Mouse (Mus musculus) midbrain, embryonic 13.5 days (tissue): ENCODE results near the gene Tas2r115. TPM values are rescaled to one million over a fixed set of nuclear protein-coding genes. Genes with fewer than 3 reads are reported as not detected.
"Not testable (repeated sequence)": the region's sequence is repeated elsewhere in the genome, so short reads cannot be mapped to it uniquely, and the experiment has no call there.

Experiments used
- ATAC-seq: fragments of 200-750 bp; cut with Nextera tagmentation; 2 replicates; pipeline ENCODE4 v1.8.0; 2017; ENCODE audit warnings: mild to moderate bottlenecking, moderate TSS enrichment, moderate library complexity
- H3K27ac ChIP-seq: fragments of 300-500 bp; sonication (generic); 2 replicates; pipeline ENCODE4 v1.5.1; 2015; ENCODE audit warnings: inconsistent platforms, mild to moderate bottlenecking, moderate library complexity
- H3K27me3 ChIP-seq: fragments of 300-500 bp; sonication (generic); 2 replicates; pipeline ENCODE4 v1.6.1; 2015; ENCODE audit warnings: mild to moderate bottlenecking, inconsistent platforms
- H3K36me3 ChIP-seq: fragments of 300-500 bp; sonication (generic); 2 replicates; pipeline ENCODE4 v1.6.1; 2015; ENCODE audit warnings: mild to moderate bottlenecking, inconsistent platforms
- H3K4me1 ChIP-seq: fragments of 300-500 bp; sonication (generic); replicated peaks from 2 replicates; pipeline ENCODE4 v1.6.1; 2015; ENCODE audit warnings: inconsistent platforms
- H3K4me2 ChIP-seq: fragments of 300-500 bp; sonication (generic); replicated peaks from 2 replicates; pipeline ENCODE4 v1.6.1; 2015; ENCODE audit warnings: moderate library complexity, mild to moderate bottlenecking, inconsistent platforms
- H3K4me3 ChIP-seq: fragments of 300-500 bp; sonication (generic); replicated peaks from 2 replicates; pipeline ENCODE4 v1.5.1; 2015; ENCODE audit warnings: mild to moderate bottlenecking, inconsistent platforms
- H3K9ac ChIP-seq: fragments of 300-500 bp; sonication (generic); replicated peaks from 2 replicates; pipeline ENCODE4 v1.6.1; 2015; ENCODE audit warnings: mild to moderate bottlenecking, inconsistent platforms
- H3K9me3 ChIP-seq: fragments of 300-500 bp; sonication (generic); 2 replicates; pipeline ENCODE4 v1.6.1; 2016; ENCODE audit warnings: mild to moderate bottlenecking, inconsistent platforms
- WGBS: fragments of 180-500 bp; shearing (Covaris S2); methylation state at CpG from one replicate; pipeline ENCODE4 v1.1.7; 2015; 5-methylcytosine and 5-hydroxymethylcytosine counted together
- polyA plus RNA-seq: library from polyadenylated mRNA; unstranded; fragments of >200 nt; fragmentation: Nextera tagmentation; extraction: Ambion mirVana; gene quantifications from 2 replicates; pipeline ENCODE4 v1.2.1, GENCODE M21; 2015

Tas2r115 gene
- not detected in 2 replicates for polyA plus RNA-seq

DNA sequence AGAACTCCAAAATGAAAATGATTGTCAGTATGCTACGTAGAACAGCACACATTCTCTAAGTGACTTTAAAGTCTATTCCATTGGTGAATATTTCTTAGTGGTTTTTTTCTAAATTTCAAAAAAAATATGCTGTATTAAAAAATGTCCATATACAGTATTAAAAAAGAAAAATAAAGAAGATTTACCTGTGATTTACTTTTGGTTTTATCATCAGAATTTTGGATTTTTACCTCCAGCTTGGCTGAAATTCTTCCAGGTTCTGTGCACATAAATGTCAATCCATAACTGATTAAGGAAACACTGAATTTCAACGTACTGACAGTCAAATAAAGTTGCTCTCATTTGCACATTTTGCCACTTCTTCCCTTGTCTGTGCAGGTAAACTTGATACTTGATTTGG, at the start of gene Tas2r115:
TSS of gene Tas2r115 (minus strand) at position 101 of the 400 bp plus-strand sequence.
- no peak within 1 kb of the TSS for H3K27ac ChIP-seq
- 76% methylated on average over 2 of the region's 2 CpGs for WGBS
- H3K4me1 ChIP-seq: no peaks in the 10 kb centered on the region
- H3K4me3 ChIP-seq: no peak within 1 kb of the TSS
- no peak within 1 kb of the TSS for H3K4me2 ChIP-seq
- H3K9me3 ChIP-seq: no peaks in the 10 kb centered on the region
- H3K36me3 ChIP-seq: no peaks in the 10 kb centered on the region
- ATAC-seq: no peak
- H3K9ac ChIP-seq: no peak within 1 kb of the TSS
- no peaks in the 10 kb centered on the region for H3K27me3 ChIP-seq

DNA sequence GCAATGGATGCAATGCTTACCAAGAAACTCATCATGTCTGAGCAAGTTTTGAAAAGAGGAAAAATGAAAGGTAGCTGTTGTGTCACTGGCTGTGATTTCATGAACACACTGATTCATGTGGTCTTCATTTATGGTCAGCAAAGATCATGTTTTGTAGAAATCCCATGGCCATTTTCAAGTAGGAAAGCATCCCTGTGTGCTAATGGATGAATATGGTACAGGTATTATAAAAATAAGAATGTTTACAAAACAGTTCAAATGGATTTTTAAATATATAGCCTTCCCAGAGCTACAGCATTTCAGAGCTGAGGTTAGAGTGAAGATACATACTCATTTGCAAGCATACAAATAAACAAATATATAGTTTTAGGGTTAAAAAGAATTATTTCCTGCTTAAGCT, 40.2 kb upstream of the Tas2r115 start, which contains the start of gene Tas2r136:
TSS of gene Tas2r136 (minus strand) at position 101 of the 400 bp plus-strand sequence.
- ATAC-seq: no peak
- no peaks in the 10 kb centered on the region for H3K36me3 ChIP-seq
- H3K9ac ChIP-seq: no peak within 1 kb of the TSS
- H3K4me3 ChIP-seq: no peak within 1 kb of the TSS
- H3K4me1 ChIP-seq: no peaks in the 10 kb centered on the region
- no peaks in the 10 kb centered on the region for H3K27me3 ChIP-seq
- no peaks in the 10 kb centered on the region for H3K9me3 ChIP-seq
- no peak within 1 kb of the TSS for H3K27ac ChIP-seq
- H3K4me2 ChIP-seq: no peak within 1 kb of the TSS

DNA sequence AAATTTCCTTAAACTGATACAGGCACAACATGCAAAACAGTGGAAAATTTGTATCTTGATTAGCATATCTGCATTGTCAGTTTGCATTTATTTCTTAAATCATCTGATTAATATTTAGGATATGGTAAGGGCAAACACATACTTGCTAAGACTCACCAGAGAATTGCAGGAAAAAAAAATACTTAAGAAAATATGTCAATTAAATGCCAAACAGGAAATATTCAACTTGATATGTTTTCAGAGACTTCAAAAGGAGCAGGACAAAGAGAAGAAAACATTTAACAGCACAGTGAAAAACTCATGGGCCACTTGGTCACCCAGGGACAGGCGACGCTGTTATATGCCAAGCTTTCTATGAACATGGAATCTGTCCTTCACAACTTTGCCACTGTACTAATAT, 24.0 kb upstream of the Tas2r115 start, which contains the start of gene Tas2r102:
TSS of gene Tas2r102 (plus strand) at position 301 of the 400 bp plus-strand sequence.
- Histone ChIP-seq H3K9me3 (no peaks in the 10 kb centered on the region), H3K4me1 (no peaks in the 10 kb centered on the region), H3K36me3 (no peaks in the 10 kb centered on the region), H3K4me2 (no peak within 1 kb of the TSS), H3K27me3 (no peaks in the 10 kb centered on the region), H3K4me3 (no peak within 1 kb of the TSS), H3K27ac (no peak within 1 kb of the TSS), H3K9ac (no peak within 1 kb of the TSS)
- ATAC-seq: no peak
- WGBS: 99% methylated on average over 2 of the region's 2 CpGs

DNA sequence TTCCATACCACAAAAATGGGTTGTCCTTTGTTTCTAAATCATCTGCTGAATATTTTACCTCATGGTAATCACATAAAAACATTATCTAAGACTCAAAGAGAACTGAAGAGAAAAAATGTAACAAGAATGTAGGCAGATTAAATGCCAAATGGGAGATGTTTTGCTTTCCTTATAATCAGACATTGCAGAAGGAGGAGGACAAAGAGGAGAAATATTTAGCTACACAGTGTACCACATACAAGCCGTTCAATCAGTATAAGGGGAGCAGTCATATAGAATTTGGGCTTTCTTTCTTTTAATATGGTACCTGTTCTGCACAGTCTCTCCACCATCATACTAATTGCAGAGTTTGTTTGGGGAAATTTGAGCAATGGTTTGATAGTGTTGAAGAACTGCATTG, 16.6 kb upstream of the Tas2r115 start, which contains the start of gene Tas2r124:
TSS of gene Tas2r124 (plus strand) at position 301 of the 400 bp plus-strand sequence.
- no peaks in the 10 kb centered on the region for H3K4me1 ChIP-seq
- H3K9ac ChIP-seq: no peak within 1 kb of the TSS
- H3K4me2 ChIP-seq: no peak within 1 kb of the TSS
- ATAC-seq: no peak
- no peak within 1 kb of the TSS for H3K4me3 ChIP-seq
- H3K9me3 ChIP-seq: no peaks in the 10 kb centered on the region
- H3K36me3 ChIP-seq: no peaks in the 10 kb centered on the region
- H3K27ac ChIP-seq: no peak within 1 kb of the TSS
- H3K27me3 ChIP-seq: no peaks in the 10 kb centered on the region
- WGBS: 84% methylated on average over 1 of the region's 1 CpGs

DNA sequence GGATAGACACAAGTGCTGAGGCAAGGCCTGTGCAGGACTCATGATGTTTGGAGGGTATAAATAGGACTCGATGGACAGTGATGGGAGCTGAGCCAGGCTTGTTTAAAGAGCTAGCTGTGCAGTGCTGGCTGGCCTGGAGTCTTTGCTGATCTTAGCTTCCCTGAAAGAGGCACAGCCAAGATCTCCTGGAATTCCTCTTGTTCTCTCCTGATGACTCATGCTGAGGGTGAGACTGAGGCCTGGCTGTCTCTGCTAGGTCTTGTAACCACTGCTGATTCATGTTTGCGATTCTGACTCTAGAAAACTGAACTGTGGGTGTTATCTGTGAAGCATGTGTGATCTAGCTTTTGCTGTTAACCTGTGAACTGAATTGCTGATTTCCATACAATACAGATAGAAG, 12.4 kb upstream of the Tas2r115 start:
- Histone ChIP-seq H3K4me1 (no peaks in the 10 kb centered on the region), H3K9me3 (no peaks in the 10 kb centered on the region), H3K4me3 (no peak overlapping the region), H3K4me2 (no peak overlapping the region), H3K27ac (no peak overlapping the region), H3K9ac (no peak overlapping the region), H3K27me3 (no peaks in the 10 kb centered on the region), H3K36me3 (no peaks in the 10 kb centered on the region)
- ATAC-seq: no peak
- whole genome bisulfite sequencing: 82% methylated on average over 2 of the region's 2 CpGs

DNA sequence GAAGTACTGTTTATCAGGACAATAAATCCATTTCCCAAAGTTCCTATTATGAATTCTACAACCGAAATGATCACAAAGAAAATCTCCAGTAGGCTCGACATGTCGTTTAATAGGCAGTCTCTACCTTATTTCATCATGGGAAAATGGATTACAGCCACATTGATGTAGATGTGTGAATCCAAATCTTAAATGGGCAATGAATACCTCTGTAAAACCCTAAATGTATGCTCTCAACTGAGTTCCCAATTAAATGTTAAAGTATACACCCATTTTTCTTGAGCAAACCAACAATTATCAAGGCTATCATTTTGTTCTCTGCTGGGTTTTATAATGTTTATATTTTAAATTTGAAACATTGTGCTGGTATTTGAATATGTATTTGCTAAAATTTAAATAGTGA, 26.0 kb downstream of the Tas2r115 start, which contains the start of gene Tas2r122:
TSS of gene Tas2r122 (minus strand) at position 101 of the 400 bp plus-strand sequence.
- WGBS: 90% methylated on average over 3 of the region's 3 CpGs
- Histone ChIP-seq H3K36me3 (no peaks in the 10 kb centered on the region), H3K27me3 (no peaks in the 10 kb centered on the region), H3K4me2 (no peak within 1 kb of the TSS), H3K27ac (no peak within 1 kb of the TSS), H3K9me3 (peaks cover 4% of the 10 kb centered on the region; the same call in 1 of the 2 replicates), H3K9ac (no peak within 1 kb of the TSS), H3K4me3 (no peak within 1 kb of the TSS), H3K4me1 (no peaks in the 10 kb centered on the region)
- ATAC-seq: no peak

DNA sequence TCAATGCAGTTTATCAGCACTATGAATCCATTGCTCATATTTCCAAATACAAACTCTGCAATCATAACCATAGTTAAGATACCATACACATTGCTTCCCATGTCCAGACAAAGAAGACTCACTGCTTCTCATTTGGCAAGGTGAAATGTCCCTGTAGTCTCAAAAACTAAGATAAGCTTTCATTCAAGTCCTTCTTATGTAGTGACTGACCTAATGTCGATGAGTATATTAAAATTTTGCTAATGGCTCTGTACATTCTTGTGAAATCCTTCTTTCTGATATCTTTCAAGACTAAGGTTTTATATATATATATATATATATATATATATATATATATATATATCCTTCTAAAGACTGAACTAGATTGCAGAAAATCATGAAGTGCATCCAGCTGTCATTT, 36.9 kb downstream of the Tas2r115 start, which contains the start of gene Tas2r121:
TSS of gene Tas2r121 (minus strand) at position 101 of the 400 bp plus-strand sequence.
- H3K4me3 ChIP-seq: no peak within 1 kb of the TSS
- H3K27me3 ChIP-seq: no peaks in the 10 kb centered on the region
- H3K4me1 ChIP-seq: no peaks in the 10 kb centered on the region
- H3K4me2 ChIP-seq: no peak within 1 kb of the TSS
- WGBS: 83% methylated on average over 1 of the region's 1 CpGs
- no peaks in the 10 kb centered on the region for H3K36me3 ChIP-seq
- no peak within 1 kb of the TSS for H3K9ac ChIP-seq
- H3K9me3 ChIP-seq: no peaks in the 10 kb centered on the region
- no peak for ATAC-seq
- no peak within 1 kb of the TSS for H3K27ac ChIP-seq

DNA sequence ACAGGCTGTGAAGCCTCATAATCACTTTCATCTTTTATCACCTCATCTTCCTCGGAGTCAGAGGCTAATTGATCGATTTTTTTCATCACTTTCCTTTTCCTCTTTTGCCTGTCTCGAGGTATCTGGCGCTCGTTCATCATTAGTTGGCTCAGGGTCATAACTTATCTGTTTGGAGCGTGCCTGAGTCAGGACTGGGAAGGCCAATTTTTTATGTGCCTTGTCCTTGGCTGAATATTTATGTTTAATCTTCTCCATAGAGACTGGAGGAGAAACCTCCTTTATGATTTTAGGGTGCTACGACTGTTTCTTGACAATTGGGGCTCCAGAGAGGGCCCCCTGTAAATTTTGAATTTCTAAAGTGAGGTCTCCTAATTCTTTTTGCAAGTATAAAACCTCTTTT, 46.2 kb downstream of the Tas2r115 start:
- not testable (repeated sequence) for H3K27me3 ChIP-seq, H3K4me3 ChIP-seq, H3K36me3 ChIP-seq, H3K4me1 ChIP-seq, H3K9me3 ChIP-seq, H3K9ac ChIP-seq, H3K27ac ChIP-seq, H3K4me2 ChIP-seq, ATAC-seq
- WGBS: 91% methylated on average over 7 of the region's 7 CpGs

Other genes starting within 250 kb of the Tas2r115 start
- not detected in 2 replicates for gene Prh1, start 168.2 kb downstream of the Tas2r115 start, polyA plus RNA-seq
- not detected in 2 replicates for gene Prp2, start 142.1 kb downstream of the Tas2r115 start, polyA plus RNA-seq
- gene A630073D07Rik, start 86.5 kb downstream of the Tas2r115 start, polyA plus RNA-seq: not detected in 2 replicates
- gene Tas2r120, start 81.1 kb downstream of the Tas2r115 start, polyA plus RNA-seq: not detected in 2 replicates
- not detected in 2 replicates for gene Tas2r121, start 37.0 kb downstream of the Tas2r115 start, polyA plus RNA-seq
- not detected in 2 replicates for gene Tas2r122, start 26.1 kb downstream of the Tas2r115 start, polyA plus RNA-seq
- gene Tas2r124, start 16.7 kb upstream of the Tas2r115 start, polyA plus RNA-seq: not detected in 2 replicates
- not detected in 2 replicates for gene Tas2r102, start 24.1 kb upstream of the Tas2r115 start, polyA plus RNA-seq
- not detected in 2 replicates for gene Tas2r136, start 40.1 kb upstream of the Tas2r115 start, polyA plus RNA-seq
- not detected in 2 replicates for gene Tas2r117, start 64.8 kb upstream of the Tas2r115 start, polyA plus RNA-seq
- gene Tas2r123, start 109.1 kb upstream of the Tas2r115 start, polyA plus RNA-seq: not detected in 2 replicates
- not detected in 2 replicates for gene Tas2r116, start 117.4 kb upstream of the Tas2r115 start, polyA plus RNA-seq
- not detected in 2 replicates for gene Tas2r110, start 130.0 kb upstream of the Tas2r115 start, polyA plus RNA-seq
- gene Tas2r113, start 155.0 kb upstream of the Tas2r115 start, polyA plus RNA-seq: not detected in 2 replicates
- not detected in 2 replicates for gene Tas2r125, start 171.6 kb upstream of the Tas2r115 start, polyA plus RNA-seq
- not detected in 2 replicates for gene Tas2r129, start 213.1 kb upstream of the Tas2r115 start, polyA plus RNA-seq
- not detected in 2 replicates for gene Tas2r131, start 219.9 kb upstream of the Tas2r115 start, polyA plus RNA-seq
- not detected in 2 replicates for gene Tas2r109, start 242.9 kb upstream of the Tas2r115 start, polyA plus RNA-seq